Mouse (Mus musculus) inflammation-experienced regulatory T-cells, adult 6 months (primary cell): ENCODE data around the gene Mapk6. TPM values are rescaled to one million over a fixed set of nuclear protein-coding genes. Genes with fewer than 3 reads are reported as not detected.

Experiments used
- polyA plus RNA-seq, 3 experiments: library from polyadenylated mRNA; unstranded; fragments of 100-300 nt; shearing (Covaris generic); gene quantifications; one replicate each; pipeline ENCODE4 v1.2.1; 2017

Gene Mapk6
- polyA plus RNA-seq, 3 experiments from 2014 or later: 34.8 to 50.4 (median 39.5) TPM

Other genes with a start within 250 kb of the Mapk6 start
- gene Myo5c, start 178.0 kb downstream of the Mapk6 start, polyA plus RNA-seq: under 1 TPM in 2 of 3 experiments, not detected in 1; 0.24 to 0.30 TPM
- 10 to 100 TPM in 1 of 3 experiments, 1 to 10 TPM in 2; 6.8 to 10.1 (median 8.8) TPM for gene Gnb5, start 103.7 kb downstream of the Mapk6 start, polyA plus RNA-seq
- gene Bcl2l10, start 62.2 kb downstream of the Mapk6 start, polyA plus RNA-seq: not detected
- 10 to 100 TPM; 29.1 to 46.7 (median 39.9) TPM for gene Leo1, start 31.5 kb upstream of the Mapk6 start, polyA plus RNA-seq
- 100 to 1,000 TPM; 142 to 214 (median 146) TPM for gene Tmod3, start 149.7 kb upstream of the Mapk6 start, polyA plus RNA-seq
- under 1 TPM in 2 of 3 experiments, not detected in 1; 0.04 to 0.09 TPM for gene Tmod2, start 201.3 kb upstream of the Mapk6 start, polyA plus RNA-seq
- 1 to 10 TPM; 4.9 to 6.1 (median 5.9) TPM for gene Lysmd2, start 215.7 kb upstream of the Mapk6 start, polyA plus RNA-seq